Mouse (Mus musculus) myocyte (in vitro differentiated cells): ENCODE results near the gene Spata1.

Experiments used
- CEBPB ChIP-seq: IDR thresholded peaks from 2 replicates; pipeline ENCODE4 v1.6.1; 2011; ENCODE audit warnings: mild to moderate bottlenecking, moderate library complexity; ENCODE audit not compliant: poor library complexity, insufficient read depth, severe bottlenecking
- E2F4 ChIP-seq: IDR thresholded peaks from one replicate; pipeline ENCODE4 v1.6.1; 2011; ENCODE audit warnings: mild to moderate bottlenecking, control low read depth, moderate library complexity; ENCODE audit not compliant: insufficient read depth
- POLR2A ChIP-seq: IDR thresholded peaks from one replicate; pipeline ENCODE4 v1.6.1; 2011; ENCODE audit warnings: low read depth, mild to moderate bottlenecking, control low read depth, moderate library complexity; ENCODE audit not compliant: insufficient read length
- POLR2AphosphoS2 ChIP-seq: IDR thresholded peaks from one replicate; pipeline ENCODE4 v1.6.1; 2011; ENCODE audit warnings: low read depth, control low read depth; ENCODE audit not compliant: insufficient read length
- REST ChIP-seq: IDR thresholded peaks from one replicate; pipeline ENCODE4 v1.6.1; 2011; ENCODE audit warnings: mild to moderate bottlenecking, control low read depth, moderate library complexity; ENCODE audit not compliant: insufficient read depth, insufficient read length
- TCF12 ChIP-seq: IDR thresholded peaks from one replicate; pipeline ENCODE4 v1.6.1; 2011; ENCODE audit warnings: mild to moderate bottlenecking, control low read depth; ENCODE audit not compliant: poor library complexity, insufficient read depth, severe bottlenecking
- TCF3 ChIP-seq: IDR thresholded peaks from one replicate; pipeline ENCODE4 v1.6.1; 2011; ENCODE audit warnings: low read depth, control low read depth; ENCODE audit not compliant: insufficient read length
- USF1 ChIP-seq: IDR thresholded peaks from one replicate; pipeline ENCODE4 v1.6.1; 2011; ENCODE audit warnings: low read depth, mild to moderate bottlenecking, control low read depth, moderate library complexity

GRCm38 (mm10) chr3:146433681-146434350, 65.7 kb downstream of the Spata1 start:
- TF ChIP-seq POLR2AphosphoS2 (no peak), TCF3 (no peak), E2F4 (no peak), TCF12 (no peak), POLR2A (no peak), REST (no peak), USF1 (no peak), CEBPB (no peak)
